Mouse (Mus musculus) retina, postnatal 1 day (tissue): ENCODE measurements at regions not wholly inside any gene's neighbourhood (a gene's known extent, or its start where the extent isn't known, plus 50 kb on each side); places are given as distances from the start of the nearest gene placed in this dataset.

ENCODE experiments used
- DNase-seq: peaks from one replicate; pipeline ENCODE4 v3.0.0-alpha.2; 2012

DNA sequence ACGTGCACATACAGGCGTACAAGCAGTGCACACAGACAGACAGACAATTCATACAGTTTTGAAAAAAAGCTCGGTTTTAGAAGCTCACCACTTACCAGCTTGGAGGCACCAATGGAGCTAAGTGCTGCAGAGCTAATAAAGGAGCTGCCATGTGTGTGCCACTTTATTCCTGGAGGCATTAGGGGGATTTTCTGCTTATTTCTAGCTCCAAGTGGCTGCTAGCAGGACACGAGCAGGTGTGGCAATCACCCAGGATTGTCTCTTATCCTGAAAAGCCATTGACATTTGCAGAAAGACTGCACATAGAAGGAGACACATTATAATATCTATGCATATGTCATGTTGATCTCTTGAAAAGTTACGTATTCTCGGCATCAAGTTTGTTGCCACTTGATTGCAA is 472.5 kb downstream of the Slc4a3 start:
- no peak for DNase-seq

DNA sequence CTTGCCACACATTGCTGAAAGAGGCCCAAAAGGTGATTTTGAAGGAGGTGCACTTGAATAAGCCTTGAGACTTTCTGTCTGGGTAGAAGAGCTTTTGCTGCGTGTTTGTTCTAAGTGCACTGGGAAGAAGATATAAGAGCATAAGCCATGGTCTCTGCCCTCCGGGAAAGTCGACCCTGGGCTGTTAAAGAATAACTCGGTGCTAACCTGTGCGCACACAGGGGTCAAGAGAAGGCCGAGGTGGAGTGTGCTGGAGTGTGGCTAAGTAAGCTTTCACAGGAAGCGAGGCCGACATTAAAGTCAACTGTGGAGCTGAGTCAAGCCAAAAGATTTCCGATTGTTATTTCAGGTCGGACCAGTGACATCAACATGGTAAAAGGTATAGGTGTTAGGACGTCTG is 473.0 kb downstream of the Slc4a3 start:
- DNase-seq: no peak

DNA sequence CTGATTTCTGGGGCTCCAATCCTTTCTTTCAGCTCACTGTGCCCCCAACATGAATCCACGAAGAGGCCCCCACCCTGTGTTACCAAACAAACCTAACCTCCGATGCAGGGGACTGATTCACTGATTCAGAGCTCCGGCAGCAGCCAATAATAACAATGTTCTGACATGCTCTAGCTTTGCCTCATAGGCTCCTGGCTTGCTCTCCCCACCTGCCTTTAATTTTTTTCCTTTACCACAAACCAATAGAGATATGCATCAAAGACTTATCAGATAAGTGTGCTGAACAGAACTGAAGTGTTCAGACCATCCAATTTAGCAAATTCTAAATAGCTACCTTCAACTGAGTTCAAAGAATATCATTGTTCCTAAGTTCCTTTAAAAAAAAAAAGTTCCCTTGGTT is 478.6 kb downstream of the Slc4a3 start:
- DNase-seq: no peak

DNA sequence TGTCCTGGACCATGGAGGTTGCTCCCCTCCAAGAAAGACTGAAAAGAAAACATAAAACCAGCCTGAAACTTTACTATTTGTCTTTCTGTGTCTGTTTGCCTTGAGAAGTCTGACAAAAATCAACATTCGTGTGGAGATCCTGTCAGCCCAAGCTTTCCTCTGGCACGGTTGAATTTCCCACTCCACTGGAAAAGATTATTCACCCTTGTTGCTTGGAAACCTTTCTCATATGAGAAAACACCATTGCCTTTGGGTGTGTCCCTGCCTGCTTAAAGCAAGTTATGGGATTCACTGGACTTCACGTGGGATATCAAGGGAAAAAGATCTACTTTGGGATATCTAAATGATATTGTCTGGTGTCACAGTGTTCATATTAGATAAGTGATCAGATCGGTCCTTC is 479.3 kb downstream of the Slc4a3 start:
- DNase-seq: no peak

DNA sequence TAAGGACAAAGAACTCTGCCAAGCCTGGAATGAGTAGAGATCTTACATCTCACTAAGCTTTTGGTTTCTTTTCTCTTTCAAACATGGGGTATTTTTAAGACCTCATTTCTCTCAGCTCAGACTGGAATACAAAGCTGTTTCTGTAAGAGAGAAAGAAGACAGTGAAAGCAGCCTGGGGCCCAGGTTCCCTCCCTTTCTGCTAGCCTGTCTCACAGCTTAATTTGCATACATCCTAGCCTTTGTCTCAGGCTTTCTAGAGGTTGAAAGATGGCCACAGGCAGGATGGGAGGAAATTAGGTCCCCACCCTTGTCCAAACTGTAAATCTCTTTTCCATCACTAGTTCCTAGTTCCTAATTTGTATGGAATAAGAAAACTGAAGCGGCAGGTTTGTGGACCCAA is 483.0 kb downstream of the Slc4a3 start:
- peak; percentile 51 for DNase-seq

DNA sequence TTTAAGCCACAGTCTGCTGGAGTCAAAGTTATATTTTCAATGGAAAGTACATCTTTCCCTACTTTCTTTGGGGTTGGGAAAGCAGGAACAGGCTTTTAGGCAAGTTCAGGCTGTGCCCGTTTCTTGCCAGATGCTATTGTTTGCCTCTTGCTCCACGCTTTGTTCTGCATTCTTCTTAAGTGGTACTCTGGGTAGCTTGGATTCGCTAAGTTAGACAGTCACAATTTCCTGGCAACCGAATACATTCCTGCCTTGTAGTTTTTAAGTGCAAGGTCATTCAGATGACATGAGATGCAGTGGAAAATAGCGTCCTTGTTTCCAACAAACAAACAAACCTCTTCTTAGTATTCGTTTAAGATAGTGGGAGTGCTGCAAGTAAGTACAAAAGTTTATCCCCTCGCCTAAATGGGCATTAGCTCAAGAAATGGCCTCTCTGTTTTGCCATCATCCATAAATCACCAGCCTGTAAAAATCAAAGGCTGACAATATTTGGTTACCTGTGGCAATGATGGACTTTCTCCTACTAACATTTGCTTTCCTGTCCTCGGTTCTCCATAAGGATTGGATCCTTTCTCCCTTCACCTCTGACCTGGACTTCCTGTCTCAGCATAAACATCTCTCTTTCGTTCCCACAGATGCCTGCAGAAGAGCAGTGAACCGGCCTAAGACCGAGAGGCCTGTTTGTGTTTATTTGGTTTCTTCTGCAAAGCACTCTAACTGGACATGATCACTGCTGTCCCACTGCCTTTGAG is 485.3 kb downstream of the Slc4a3 start:
- no peak for DNase-seq

DNA sequence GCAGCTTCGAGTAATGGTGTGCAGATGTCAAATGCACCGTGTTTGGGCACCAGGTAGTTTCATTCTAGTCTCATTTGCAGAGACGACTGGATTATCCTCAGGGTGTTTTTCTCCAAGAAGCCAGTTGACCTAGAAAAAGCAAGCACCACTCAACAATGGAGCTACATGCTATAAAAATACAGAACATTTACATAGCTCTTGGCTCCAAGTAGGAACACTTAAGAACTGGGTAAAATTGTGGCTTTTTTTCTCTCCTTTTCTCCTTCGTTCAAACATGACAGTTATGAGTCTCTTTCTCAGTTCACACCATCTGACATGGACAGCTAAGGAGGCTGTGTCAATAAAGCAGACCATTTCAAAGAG is 485.8 kb downstream of the Slc4a3 start:
- no peak for DNase-seq

DNA sequence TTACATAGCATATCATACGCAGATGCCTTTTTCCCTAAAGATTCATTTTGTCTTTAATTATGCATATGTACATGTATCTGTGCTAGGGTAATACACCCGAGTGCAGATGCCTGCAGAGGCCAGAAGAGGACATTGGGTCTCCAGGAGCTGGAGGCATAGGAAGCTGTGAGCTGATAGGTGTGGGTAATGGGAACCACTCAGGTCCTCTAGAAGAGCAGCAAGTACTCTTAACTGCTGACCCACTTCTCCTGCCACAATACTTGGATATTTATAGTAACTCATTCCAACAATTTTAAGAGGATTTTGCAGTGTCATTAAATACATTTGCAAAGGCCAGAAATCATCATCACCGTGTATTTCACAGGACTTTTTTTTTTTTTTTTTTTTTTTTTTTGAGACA is 486.6 kb downstream of the Slc4a3 start:
- DNase-seq: no peak

DNA sequence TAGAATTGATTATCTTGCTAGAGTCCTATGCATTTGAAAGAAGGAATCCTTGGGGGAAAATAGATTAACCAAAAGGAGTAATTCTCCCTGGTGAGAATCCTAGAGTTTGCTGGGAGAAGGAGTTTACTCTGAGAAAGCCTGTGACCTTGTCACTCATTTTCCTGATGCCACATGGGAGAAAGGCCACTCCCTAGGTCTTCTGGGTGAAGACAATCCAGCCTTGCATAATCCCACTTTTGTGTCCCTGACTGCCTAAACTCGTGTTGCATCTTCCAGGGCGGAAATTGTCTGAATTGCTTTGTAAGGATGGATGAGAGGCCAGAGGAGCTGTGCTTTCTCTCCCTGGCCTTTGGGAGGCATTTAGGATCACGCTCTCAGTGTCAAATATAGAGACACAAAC is 490.2 kb downstream of the Slc4a3 start:
- DNase-seq: no peak

DNA sequence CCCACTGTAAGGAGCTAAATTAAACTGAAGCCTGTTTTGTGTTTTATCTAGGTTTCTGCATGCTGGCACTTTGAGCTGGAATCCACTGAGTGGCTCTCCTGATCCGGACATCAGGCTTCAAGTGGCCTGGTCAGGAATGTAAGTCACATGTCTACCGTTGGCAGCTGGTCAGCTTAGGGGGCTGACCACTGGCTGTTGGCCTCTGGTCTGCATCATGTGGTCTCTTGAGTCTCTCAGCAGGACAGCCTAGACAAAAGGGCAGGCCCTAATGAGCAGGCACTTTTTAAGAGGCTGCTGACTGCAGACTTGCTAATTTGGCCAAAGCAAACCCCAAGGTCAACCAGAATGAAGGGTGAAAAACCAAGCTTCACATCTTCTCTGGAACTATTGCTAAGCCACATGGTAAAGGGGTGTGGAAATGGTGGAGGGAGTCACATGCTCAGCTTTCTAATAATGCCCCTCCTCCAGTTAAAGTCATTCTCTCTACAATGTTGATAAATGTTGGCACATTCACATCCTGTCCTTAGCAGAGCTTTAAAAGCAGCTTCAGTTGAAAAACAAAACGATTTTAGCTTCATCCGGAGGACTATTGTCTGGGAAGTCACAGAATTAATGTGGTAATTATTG is 493.1 kb downstream of the Slc4a3 start:
- peak; percentile 76 for DNase-seq

DNA sequence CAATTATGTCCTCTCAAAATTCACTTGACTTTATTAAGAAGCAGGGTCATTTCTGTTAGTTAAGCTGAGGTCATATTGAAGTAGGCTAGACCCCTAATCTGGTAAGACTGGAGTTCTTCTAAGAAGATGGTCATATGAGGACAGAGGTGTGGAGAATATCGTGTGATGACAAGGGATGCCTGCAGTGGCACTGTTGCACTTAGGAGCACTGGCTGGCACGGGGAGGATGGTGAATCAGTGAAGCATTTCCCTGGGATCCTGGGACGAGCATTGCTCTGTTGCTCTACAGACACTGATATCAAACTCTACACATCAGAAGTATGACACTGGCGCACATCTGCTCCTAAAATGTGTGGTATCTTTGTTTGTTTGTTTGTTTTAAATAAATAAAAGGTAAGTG is 493.6 kb downstream of the Slc4a3 start:
- no peak for DNase-seq

DNA sequence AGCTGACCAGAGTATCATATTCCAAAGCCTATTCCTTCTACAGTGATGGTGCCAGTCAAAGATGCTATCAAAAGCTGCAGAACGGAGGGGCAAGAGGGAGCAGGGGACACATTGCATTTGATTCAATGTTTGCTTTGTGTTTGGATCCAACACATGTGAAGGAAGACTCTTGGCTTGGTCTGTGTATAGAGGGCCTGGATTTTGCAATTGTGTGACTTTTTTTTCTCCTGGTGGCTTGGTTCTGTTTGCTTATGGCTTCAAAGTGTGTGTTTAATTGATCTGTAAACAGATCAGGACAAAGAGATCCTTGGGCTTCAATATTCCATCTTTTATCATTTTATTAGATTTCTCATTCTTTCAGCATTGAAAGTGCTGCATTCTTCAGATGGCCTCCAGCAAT is 504.2 kb downstream of the Slc4a3 start:
- no peak for DNase-seq

DNA sequence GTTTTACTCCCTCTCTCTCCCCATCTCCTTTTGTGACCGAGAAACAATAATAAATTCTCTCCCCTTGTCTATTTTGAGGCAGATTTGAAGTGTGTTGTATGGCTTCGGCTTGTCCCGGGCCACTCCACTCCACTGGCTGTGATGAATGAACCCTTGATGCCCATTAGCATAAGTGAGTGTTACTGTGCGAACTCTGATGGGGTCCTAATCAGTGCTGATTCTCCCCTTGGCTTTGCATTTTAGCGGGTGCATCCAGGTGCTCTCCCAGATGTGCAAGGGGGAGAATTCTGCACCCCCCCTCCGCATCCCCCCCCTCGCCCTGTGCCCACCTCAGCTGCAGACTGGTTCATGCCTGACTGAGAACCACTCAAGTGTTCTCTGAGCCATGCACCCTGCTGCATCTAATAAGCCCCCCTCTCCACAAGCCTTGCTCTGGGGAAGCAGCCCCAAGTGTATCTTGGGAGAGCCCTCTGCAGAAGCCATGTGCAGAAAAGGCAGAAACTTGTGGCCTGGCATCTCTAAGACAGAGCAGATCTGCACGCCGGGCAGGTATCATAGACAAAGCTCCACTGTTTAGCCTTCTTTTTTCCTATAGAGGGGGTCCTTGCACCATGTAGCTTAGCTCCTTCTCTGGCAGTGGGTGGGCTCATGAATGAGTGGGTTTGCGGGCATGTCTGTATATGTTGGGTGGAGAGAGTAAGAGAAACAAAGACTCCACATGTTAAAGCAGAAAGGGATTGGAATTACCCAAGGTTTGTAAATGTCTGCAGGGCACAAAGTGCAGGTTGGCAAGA is 507.5 kb downstream of the Slc4a3 start:
- DNase-seq: peak; percentile 62

DNA sequence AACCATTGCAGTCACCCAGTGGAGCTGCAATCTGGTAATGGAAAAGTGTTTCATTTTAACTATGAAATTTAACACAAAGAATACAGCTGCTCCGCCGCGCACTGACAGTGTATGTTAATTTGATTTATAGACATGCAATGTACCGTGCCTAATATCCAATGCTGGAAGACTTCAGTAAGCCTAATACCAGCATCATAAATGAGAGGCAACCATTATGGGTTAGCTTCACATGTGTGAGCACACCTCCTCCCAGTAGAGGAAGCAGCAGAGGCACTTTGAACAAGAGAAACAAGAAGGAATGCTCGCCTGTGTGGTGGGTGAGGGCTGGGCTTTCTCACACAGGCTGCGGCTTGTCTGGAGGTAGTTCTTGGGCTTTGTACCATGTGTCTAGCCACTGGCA is 519.7 kb downstream of the Slc4a3 start:
- DNase-seq: peak; percentile 52

DNA sequence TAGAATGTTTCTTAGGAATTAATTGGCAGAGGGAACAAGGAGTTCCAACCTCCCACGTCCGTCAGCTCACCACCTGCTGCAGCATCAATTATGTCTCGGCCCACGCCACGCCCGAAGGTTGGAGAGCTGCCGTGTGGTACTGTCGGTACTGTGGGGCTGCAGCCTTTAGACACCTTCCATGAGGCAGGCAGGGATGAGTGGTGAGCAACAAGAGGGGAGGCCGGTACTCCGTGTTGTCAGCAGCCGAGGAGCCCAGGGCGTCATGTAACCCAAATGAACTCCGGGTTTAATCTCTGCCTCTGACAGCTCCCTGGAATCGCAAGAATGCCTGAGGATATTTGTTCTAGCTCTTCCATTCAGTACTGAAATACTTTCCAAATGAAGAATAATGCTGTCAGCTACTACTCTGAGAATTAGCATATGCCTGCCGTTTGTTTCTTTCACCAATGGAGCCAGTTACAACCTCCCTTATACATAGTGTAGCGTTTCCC is 524.8 kb downstream of the Slc4a3 start:
- DNase-seq: no peak

DNA sequence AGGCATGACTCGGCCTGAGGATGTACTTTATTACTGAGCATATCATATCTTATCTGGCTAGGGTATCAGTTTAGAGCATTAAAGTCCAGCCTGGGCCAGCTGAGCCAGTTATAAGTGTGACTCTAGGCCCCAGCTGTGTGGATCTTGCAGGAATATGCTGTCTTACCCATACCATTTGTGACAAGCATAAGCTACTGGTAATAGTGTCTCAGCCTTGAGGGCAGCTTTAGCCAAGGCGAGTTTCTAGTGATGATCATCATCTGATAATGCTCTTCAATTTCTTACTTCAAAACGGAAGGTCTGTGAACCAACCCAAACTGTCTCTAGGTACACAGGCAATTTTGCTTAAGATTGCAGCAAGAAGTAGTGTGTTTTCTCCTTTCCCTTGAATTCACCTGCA is 529.1 kb downstream of the Slc4a3 start:
- peak; percentile 53 for DNase-seq

DNA sequence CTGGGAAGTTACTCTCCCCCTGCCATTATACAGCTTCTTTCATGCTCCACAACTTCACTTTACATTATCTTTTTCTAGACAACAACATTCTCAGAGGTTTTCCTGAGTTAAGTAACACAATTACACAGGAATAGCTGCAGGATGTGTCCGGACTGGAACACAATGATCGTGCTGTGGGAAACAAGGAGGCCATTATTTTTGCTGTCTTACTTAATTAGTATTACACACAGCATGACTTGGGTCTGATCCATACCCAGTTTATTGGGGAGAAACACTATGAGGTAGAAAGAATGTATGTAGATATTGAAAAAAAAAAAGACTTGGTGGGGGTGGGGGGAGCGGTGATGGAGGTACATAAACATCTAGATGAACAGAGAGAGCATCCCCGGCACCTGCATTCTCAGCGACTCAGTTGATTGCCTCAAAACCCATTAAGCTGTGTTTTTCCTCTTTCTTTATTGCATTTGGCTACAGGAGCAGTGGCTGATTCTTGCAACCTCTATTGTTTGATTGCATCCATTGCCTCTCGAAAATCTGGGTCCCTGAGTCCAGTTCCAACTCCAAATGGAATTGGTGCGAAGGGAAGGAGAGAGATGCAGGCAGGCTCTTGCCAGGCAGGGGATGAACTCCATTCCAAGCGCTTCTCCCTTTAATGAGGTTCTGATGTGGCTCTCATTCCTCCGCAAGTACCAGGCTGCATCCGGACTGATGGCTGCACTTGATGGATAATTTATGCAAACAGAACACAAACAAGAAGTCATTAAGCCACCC is 529.8 kb downstream of the Slc4a3 start:
- DNase-seq: peak; percentile 89

DNA sequence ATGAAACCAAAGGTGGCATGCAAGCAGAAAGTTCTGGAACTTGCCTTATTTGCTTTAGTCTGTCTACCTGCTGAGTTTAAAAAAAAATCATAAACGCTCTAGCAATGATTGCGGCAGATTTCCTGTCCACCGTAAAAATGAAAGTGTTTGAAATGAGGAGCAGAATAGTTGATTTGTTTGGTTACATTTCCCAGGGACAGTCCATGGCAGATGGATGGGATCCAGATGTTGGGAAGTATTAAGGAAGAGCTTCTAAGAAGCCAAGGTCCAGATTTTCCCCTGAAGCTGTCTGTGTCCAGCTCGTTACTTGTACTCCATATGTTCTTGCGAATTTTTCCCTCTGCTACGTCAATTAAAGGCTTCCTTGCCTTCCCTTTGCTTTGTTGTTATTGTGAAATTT is 534.2 kb downstream of the Slc4a3 start:
- DNase-seq: no peak

DNA sequence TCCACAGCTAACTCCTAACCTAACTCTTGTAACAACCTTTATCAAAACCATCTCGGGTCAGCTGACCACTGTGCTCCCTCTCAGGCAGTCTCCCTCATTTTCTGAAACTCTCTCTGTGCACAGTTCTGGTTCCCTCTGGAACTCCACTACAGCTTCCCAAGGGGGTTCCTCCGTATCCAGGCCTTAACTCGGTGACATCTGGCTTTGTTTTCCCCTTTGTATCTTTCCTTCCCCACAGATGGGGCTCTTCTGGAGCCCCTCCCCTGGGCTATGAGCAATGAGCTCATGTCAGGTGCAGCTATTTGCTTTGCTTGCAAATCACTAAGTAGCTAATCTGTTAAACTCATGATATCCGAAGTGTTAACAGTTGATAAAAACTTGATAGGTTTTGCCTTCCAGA is 535.6 kb downstream of the Slc4a3 start:
- no peak for DNase-seq

DNA sequence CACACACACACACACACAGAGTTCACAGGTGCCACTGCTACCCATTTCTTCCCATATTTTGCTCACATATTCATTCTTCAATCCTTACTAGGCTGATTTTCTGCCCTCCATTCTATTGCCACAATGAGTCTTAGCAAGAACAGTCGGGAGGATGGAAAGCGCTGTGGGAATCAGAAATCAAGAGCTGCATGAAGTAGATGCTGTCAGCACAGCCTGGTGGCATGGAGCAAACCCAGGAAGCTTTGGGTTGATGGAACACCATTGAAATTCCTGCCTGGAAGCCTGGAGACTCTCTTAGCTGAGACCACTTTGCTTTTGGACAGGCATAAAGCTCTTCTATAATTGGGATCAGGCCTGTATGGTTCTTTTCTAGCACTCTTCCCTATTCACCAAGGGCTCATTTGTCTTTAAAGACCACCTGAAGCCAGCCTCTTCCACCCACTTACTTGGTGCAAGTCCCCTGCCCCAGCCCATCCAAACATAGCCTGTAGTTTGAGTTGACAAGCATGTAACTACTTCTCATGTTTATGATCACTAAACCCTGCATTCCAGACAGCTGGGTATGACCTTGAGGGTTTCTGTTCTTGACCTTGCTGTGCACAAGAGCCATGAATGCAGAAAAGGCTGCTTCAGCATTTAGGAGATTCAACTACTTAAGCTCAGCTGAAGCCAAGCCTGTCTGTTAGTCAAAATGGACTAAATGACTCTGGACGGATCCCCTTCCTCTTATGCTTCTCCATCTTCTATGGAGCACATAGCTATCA is 537.4 kb downstream of the Slc4a3 start:
- DNase-seq: no peak

DNA sequence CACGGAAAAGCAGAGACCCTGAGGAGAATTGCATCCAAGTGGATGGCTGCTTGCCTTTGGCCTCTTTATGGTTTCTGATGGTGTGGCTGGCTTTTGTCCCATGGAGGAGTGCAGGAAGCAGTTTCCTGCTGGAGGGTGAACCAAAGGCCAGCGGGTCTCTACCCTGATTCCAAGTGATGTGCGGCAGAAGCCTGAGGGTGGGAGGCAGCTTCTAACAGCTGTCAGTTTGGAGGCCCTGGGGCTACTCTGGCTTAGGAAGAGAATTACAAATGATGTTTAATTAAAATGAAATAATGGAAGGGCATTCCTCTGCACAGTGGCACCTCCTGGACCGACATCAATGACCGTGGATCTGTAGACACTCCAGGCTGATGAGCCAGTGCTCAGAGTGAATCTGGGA is 545.0 kb downstream of the Slc4a3 start:
- DNase-seq: peak; percentile 81

DNA sequence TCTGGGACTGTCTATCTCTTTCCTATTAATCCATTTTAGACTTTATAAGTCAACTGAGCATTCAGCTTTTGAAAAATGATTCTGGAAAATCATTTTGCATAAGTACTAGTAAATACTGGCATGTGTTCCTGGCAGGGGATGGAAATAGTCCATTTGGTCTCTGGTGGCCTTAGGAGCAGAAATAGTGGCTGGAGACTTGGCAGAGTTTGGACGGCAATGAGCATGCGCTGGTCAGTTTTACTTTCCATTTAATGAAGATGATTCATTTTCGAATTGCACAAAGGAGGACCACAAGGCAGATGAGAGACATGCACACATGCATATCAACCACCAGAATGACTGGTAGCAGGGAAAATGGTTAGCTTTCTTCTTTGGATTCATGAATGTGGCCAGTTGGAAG is 567.2 kb downstream of the Slc4a3 start:
- DNase-seq: no peak
